Mouse (Mus musculus) mouse trophoblast stem cell (cell line): Measurements from ENCODE around the gene Ubqln1.
"Not testable (repeated sequence)": the region's sequence is repeated elsewhere in the genome, so short reads cannot be mapped to it uniquely, and the experiment has no call there.

ENCODE experiments used
- in situ Hi-C, 2 experiments: fragments of 300-500 bp; cut with MseI, MboI; formaldehyde crosslinking; loops; 2 replicates in 1 of 2; 3 replicates in 1 of 2; pipeline ENCODE4 v1.15.1; 2025

Gene Ubqln1

DNA sequence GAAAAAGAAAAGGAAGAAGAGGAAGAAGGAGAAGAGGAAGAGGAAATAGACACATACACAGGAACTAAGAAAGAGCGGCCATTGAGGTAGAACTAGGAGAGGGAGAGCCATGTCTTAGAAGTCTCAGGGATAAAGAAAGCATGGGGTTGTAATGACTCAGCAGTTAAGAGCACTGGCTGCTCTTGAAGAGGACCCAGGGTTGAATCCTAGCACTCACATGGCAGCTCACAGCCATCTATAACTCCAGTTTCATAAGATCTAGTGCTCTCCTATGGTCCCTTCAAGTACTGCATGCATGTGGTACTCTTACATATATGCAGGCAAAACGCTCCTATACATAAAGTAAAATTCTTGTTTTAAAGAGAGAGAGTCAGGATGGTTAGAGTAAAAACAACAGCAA, 59.4 kb downstream of the Ubqln1 start:
- in situ Hi-C loops: no loop called here

DNA sequence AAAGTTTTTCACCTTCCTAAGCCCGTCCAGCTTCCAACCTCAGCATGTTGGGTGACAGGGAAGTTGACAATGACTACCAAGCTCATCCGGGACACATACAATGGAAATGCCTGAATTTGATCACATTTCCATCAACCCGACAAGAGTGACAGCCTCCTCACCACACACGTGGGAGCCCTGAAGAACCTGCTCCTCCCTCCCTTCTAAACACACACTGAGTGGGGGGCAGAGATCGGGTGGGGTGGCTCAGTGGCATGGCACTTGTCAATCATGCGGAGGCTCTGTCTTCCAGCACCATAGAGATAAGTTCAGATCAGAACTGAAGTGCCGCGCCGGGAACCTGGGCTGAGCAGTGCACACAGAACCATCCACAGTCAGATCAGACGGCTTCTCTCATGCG, 65.0 kb downstream of the Ubqln1 start:
- in situ Hi-C loops: no loop called here

DNA sequence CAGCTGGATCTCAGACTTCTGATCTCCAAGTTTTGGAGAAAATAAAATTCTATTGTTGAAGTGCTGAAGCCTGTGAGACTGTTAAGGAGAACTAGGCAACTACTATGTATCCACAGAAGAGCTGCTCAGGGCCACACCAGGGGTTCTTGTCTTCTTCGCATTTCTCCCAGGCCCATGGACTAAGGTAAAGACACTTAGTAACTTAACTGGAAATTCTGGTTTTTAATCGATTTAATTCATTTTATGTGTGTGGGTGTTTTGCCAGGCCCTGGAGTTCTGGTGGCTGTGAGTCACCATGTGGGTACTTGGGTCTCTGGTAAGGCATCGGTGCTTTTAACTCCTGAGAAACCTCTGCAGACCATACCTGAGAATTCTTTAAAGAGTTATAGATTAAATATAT, 65.8 kb downstream of the Ubqln1 start:
- in situ Hi-C loops: no loop called here

DNA sequence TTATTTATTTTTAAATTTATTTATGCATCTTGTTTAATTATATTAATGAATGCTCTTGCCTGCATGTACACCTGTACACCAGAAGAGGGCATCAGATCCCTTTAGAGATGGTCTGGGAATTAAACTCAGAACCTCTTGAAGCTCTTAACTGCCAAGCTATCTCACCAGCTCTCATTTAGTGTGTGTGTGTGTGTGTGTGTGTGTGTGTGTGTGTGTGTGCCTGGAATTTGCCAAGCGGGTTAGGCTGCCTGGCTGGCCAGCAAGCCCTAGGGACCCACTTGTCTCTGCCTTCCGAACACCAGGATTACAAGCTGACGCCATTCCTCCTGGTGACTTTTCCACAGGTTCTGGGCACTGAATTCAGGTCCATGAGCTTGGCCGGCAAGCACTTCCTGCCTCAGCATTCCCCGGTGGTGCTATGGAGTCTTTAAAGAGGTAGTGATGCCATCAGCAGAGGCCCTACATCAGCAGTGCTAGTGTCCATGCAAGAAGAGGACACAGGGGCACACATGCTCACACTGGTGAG, 66.4 kb downstream of the Ubqln1 start:
- in situ Hi-C loops: no loop called here

DNA sequence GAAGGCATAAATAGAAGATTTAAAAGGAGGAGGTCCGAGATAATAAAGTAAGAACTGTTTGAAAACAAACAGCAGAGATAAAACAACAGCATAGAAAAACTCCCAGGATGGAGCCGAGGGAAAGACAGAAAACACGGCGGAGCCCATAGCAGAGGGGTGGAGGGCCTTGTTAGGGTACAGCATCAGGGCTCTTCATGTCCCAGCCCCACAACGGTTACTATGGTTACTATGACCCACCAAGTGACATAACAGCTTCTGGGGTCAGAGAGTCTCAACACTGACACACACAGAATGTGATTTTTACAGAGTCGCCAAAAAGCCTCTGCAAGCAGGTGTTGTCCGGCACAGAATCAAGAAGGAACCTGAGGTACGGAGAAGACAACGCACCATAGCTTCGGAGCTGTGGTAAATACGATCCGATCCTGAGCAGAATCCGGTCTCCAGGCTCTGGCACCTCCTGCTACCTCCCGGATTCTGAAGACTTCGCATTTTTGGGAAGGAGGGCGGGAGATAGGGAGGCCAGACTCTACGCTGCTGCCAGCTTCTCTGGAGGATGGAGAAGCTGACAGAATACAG, 67.1 kb downstream of the Ubqln1 start:
- in situ Hi-C loops: no loop called here

DNA sequence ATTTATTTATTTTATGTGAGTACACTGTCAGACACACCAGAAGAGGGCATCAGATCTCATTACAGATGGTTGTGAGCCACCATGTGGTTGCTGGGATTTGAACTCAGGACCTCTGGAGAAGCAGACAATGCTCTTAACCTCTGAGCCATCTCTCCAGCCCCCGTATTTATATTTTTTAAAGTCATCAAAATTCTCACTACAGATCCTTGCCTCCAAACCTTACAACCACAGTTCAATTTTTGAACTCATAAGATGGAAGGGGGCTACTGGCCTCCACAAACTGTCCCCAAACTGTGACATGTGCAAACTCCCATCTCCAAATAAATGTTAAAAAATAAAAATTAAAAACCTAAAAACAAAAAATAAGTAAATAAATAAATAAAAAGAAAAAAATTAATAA, 67.7 kb downstream of the Ubqln1 start:
- in situ Hi-C loops: no loop called here

DNA sequence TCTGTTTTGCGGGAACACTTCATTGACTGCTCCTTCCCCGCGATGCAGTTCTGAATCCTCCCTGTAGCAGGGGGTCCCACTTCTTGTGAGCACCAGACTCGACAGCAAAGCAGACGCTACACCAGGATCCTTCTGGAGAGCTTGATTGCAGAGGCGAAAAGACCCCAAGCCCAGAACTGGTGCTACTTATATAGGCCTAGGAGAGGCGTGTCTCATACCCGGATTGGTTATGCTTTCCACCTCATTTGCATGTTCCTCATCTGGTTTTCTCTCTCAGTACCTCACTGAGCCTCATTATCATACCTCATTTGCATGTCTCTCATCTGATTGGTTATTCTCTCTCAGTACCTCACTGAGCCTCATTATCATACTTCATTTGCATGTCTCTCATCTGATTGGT, 68.8 kb downstream of the Ubqln1 start:
- in situ Hi-C loops: not testable (repeated sequence)

DNA sequence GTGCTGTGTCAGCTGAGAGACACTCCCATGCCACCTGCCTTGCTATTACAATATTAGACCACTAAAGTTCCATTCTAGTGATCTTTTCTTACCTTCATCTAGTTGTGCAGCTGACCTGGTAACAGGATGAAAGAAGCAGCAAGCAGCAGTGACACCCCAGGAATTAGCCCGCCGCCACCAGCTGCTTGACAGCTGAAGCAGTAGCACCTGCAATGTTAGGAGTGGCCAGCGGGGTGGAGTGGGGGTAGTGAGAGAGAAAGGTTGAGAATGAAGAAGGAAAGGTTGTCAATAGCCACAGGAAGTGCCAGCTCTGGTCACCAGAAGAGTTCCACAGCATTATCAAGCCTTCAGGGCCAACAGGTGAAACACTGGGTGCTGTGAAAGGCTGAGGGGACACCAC, 83.8 kb downstream of the Ubqln1 start:
- in situ Hi-C loops: no loop called here

DNA sequence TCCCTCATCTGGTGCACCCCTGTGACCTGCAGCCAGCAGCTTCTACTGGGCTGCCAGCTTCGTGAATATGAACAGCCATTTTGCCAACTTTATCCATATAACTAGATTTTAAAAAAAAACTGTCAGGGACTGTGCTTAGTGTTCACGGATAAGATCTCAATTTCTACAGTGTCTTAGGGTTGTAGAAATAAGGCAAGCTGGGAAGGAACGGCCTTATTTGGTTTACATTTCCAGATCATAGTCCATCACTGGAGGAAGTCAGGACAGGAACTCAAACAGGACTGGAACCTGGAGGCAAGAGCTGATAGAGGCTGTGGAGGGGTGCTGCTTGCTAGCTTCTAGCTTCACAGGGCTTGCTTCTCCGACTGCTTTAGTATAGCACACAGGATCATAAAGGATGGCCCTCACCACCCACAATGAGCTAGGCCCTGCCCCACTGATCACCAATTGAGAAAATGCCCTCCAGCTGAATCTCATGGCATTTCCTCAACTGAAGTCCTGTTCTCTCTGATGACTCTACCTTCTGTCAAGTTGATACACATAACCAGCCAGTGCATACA, 85.7 kb downstream of the Ubqln1 start:
- in situ Hi-C loops: no loop called here

DNA sequence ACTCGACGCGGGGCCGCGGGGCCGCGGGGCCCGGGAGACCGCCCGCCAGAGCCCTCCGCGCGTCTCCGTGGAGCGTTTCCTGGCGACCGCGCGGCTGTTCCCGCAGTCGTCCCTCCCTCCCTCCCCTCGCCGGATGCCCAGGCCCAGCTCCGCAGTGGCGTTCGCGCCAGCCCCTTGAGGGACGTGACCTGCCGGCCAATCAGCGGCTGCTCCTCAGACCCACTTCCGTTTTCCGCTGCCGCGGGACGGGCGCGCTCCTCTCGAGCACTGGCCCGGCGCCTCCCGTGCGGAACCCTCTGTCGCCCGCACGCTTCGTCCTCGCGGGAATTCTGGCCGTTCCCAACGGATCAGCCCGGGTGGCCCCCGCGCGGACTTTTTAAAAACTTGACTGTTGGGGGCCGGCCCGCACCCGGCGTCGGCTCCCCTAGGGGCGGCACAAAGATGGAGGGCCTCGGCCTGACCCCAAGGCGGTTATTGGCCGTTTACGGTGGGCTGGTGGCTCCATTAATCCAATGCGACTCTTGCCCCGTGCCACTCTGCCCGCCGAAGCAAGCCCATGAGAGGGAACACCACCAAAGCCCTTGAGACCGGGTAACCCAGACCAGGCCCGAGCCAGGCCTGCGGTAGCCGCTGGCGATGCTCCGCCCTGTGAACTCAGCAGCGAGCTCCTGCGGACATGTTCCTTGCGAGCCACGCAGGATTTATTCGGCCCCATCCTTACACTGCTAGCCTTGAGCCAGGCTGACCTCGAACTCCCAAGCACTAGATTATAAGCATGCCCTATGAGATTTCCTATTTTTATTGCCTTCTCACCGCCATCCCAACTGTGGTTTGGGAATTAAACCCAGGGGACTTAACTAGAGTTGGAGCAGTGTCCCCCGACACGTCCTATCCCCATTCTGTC, 86.4 kb downstream of the Ubqln1 start:
- in situ Hi-C loops: no loop called here

DNA sequence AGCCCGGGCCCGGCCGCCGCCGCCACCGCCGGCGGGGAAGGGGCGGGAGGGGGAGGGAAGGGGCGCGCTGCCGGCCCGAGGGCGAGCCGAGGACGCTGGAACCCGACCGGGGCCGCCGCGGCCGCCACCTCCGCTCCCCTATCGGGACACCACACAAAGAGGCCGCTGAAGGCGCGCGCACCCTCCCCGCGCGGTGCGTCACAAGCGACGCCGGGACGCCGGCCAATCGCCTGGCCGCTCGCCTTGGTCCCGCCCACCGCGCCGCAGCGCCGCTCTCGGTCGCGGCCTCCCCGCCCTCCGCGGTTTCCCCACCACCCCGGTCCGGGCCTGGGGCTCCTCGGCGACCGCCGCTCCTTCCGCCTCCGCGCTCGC, 87.1 kb downstream of the Ubqln1 start, which contains the start of gene Hnrnpa0:
Gene Hnrnpa0 (minus strand): TSS at position 161 of the 372 bp plus-strand sequence.
- in situ Hi-C loops: no loop called here

DNA sequence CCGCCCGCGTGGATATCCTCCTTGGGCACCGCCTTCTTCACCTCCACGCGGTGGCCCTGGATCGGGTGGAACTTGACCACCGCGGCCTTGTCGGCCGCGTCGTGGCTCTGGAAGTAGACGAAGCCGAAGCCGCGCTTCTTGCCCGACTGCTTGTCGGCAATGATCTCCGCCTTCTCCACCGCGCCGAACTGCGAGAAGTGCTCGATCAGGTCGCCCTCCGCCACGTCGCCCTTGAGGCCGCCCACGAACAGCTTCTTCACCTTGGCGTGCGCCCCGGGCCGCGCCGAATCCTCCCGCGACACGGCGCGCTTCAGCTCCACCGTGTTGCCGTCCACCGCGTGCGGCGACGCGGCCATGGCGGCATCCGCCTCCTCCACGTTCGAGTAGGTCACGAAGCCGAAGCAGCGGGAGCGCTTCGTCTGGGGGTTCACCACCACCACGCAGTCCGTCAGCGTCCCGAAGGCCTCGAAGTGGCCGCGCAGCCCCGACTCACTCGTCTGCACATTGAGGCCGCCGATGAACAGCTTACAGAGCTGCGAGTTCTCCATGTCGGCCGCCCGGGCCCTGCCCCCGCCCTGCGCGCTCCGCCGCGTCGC, 87.6 kb downstream of the Ubqln1 start:
- in situ Hi-C loops: no loop called here

DNA sequence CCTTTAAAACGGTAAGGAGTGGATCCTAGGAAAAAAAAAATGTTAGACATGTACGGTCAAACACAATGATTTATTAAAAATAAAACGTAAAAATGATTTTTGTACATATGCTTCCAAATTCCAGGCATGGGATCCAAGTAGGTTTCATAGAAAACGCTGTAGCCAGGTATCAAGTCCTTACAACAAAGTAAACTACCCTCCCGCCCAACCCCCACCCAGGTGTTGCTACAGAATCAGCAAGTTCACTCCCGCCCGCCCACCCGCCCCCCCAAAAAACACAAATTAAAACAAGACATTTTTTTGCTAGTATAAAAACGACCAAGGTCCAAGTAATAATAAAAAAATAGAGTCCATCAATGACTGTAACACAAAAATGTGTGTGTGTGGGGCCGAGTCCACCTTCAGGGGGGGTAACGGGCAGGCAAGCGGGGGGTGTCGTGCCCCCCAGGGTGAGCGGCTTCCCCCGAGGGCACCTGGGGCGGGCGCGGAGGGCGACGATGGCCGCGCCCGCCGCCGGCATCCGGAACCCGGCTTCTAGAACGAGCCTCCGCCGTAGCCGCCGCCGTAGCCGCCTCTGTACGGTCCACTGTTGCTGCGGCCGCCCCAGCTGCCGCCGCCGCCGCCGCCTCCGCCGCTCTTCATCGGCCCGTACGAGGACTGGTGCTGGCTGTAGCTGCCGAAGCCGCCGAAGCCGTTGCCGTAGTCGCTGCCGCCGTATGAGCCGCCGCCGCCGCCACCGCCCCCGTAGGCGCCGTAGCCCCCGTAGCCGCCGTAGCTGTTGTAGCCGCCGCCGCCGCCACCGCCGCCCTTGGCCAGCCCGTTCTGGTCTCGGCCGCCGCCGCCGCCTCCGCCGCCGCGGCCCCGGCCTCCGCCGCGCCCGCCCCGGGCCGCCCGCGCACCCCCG, 88.3 kb downstream of the Ubqln1 start:
- in situ Hi-C loops: no loop called here
